Comparison of ENCODE assay signal across 34 mouse cellular contexts in genomic region chr4:138879808-138880207, GRCm38 (mm10). TPM values are rescaled to one million over a fixed set of nuclear protein-coding genes. Genes with fewer than 3 reads are reported as not detected.
DNase-seq lines count a peak whose midpoint lies in the region; ATAC-seq and TF ChIP-seq lines count a peak whose summit lies in the region.
"Had no signal": no experiment of that assay in that cellular context is flagged by ENCODE, and none has a peak within 500 bp of the region (broad histone marks: within the 10 kb centered on the region; RNA-seq: fewer than 3 reads in every experiment).

No protein-coding gene starts in this region.

- H3K27me3 ChIP-seq in hindbrain, embryonic 10.5 days (ENCODE audit: insufficient read depth, poor library complexity, severe bottlenecking): peaks cover 38% of the 10 kb centered on the region
- peaks cover 11% of the 10 kb centered on the region; the same call in 1 of the 2 replicates for H3K27me3 ChIP-seq in hindbrain, embryonic 12.5 days
- H3K27me3 ChIP-seq in myocyte (ENCODE audit: control insufficient read depth, insufficient read depth, insufficient read length): no peaks in the 10 kb centered on the region
- H3K27me3 ChIP-seq in forebrain, embryonic 12.5 days: peaks cover 19% of the 10 kb centered on the region; the same call in 1 of the 2 replicates
- H3K27me3 ChIP-seq: Patski had no signal

- no peak overlapping the region for H3K4me2 ChIP-seq in hindbrain, embryonic 12.5 days (replicated peaks)
- no peak overlapping the region for H3K4me2 ChIP-seq in myocyte (ENCODE audit: low read depth)
- no peak overlapping the region for H3K4me2 ChIP-seq in forebrain, embryonic 12.5 days
- H3K4me2 ChIP-seq: heart, embryonic 12.5 days; heart, embryonic 15.5 days; hindbrain, embryonic 15.5 days had no signal

- no peak for ATAC-seq in hindbrain, embryonic 12.5 days (ENCODE audit: low FRiP score)
- ATAC-seq in forebrain, embryonic 12.5 days (ENCODE audit: low FRiP score): no peak
- ATAC-seq: forebrain, embryonic 14.5 days; forebrain, postnatal 0 days; intestine, postnatal 0 days; Patski had no signal

- no peaks in the 10 kb centered on the region for H3K9me3 ChIP-seq in hindbrain, embryonic 10.5 days
- no peaks in the 10 kb centered on the region for H3K9me3 ChIP-seq in hindbrain, embryonic 12.5 days (replicated peaks)
- H3K9me3 ChIP-seq in forebrain, embryonic 12.5 days: no peaks in the 10 kb centered on the region
- H3K9me3 ChIP-seq: forebrain, embryonic 10.5 days; G1E; heart, embryonic 15.5 days; hindbrain, embryonic 15.5 days had no signal

- 90% methylated on average over 11 of the region's 11 CpGs for WGBS in hindbrain, embryonic 10.5 days
- 86% methylated on average over 11 of the region's 11 CpGs for WGBS in hindbrain, embryonic 12.5 days
- WGBS in forebrain, embryonic 12.5 days: 86% methylated on average over 11 of the region's 11 CpGs

- no peak for TF ChIP-seq POLR2A in myocyte (IDR thresholded peaks at IDR 0.05; ENCODE audit: insufficient read length, low read depth)

- H3K79me2 ChIP-seq in myocyte (ENCODE audit: control insufficient read depth, insufficient read depth): no peaks in the 10 kb centered on the region

- no peak overlapping the region for H3ac ChIP-seq in myocyte (ENCODE audit: control insufficient read depth, insufficient read length)

- no peak overlapping the region for H3K4me3 ChIP-seq in hindbrain, embryonic 10.5 days
- H3K4me3 ChIP-seq in hindbrain, embryonic 12.5 days: no peak overlapping the region
- H3K4me3 ChIP-seq in brown adipose tissue, adult 24 weeks (ENCODE audit: insufficient read depth, low read depth, low read length): no peak overlapping the region
- H3K4me3 ChIP-seq in myocyte: peak overlapping the region; percentile 3
- no peak overlapping the region for H3K4me3 ChIP-seq in forebrain, embryonic 12.5 days (replicated peaks)
- H3K4me3 ChIP-seq: forebrain, embryonic 10.5 days; heart, embryonic 12.5 days; heart, embryonic 15.5 days; hindbrain, embryonic 15.5 days had no signal

- DNase-seq in adrenal gland, postnatal 10 days: peak; percentile 46
- no peak for DNase-seq in adrenal gland, adult 8-10 months
- no peak for DNase-seq in hindbrain, embryonic 10.5 days (ENCODE audit: low spot score)
- DNase-seq in urinary bladder, adult 18-20 months (ENCODE audit: low spot score in 2 of 2): no peak
- DNase-seq: adrenal gland, adult 2 months; adrenal gland, postnatal 36 days; cerebellum, adult 11 months; cerebellum, adult 2 months; cerebellum, adult 9-11 months; cerebellum, postnatal 25 days; forebrain, postnatal 0 days; gastrocnemius, postnatal 36 days; heart, postnatal 10 days; heart, postnatal 36 days had no signal

- 0 out of 2 replicates have a peak overlapping the region, but pooled peaks have one; percentile 54 for H3K27ac ChIP-seq in hindbrain, embryonic 10.5 days
- no peak overlapping the region for H3K27ac ChIP-seq in hindbrain, embryonic 12.5 days
- H3K27ac ChIP-seq in brown adipose tissue, adult 24 weeks (replicated peaks; ENCODE audit: low read depth, low read length): peak overlapping the region; percentile 57
- no peak overlapping the region for H3K27ac ChIP-seq in forebrain, embryonic 12.5 days
- H3K27ac ChIP-seq: forebrain, embryonic 10.5 days; heart, embryonic 15.5 days; hindbrain, embryonic 15.5 days had no signal

- no peaks in the 10 kb centered on the region for H3K36me3 ChIP-seq in hindbrain, embryonic 10.5 days
- no peaks in the 10 kb centered on the region for H3K36me3 ChIP-seq in hindbrain, embryonic 12.5 days
- H3K36me3 ChIP-seq in myocyte (ENCODE audit: control insufficient read depth, insufficient read depth): no peaks in the 10 kb centered on the region
- no peaks in the 10 kb centered on the region for H3K36me3 ChIP-seq in forebrain, embryonic 12.5 days (replicated peaks)
- H3K36me3 ChIP-seq: forebrain, embryonic 10.5 days; G1E; heart, embryonic 12.5 days; heart, embryonic 15.5 days; hindbrain, embryonic 15.5 days had no signal

- no peak overlapping the region for H3K9ac ChIP-seq in hindbrain, embryonic 12.5 days
- H3K9ac ChIP-seq in forebrain, embryonic 12.5 days: no peak overlapping the region
- H3K9ac ChIP-seq: forebrain, postnatal 0 days; heart, embryonic 12.5 days; heart, embryonic 15.5 days; hindbrain, embryonic 15.5 days had no signal

- peaks cover 34% of the 10 kb centered on the region for H3K4me1 ChIP-seq in hindbrain, embryonic 10.5 days (replicated peaks)
- peaks cover 15% of the 10 kb centered on the region for H3K4me1 ChIP-seq in hindbrain, embryonic 12.5 days
- H3K4me1 ChIP-seq in brown adipose tissue, adult 24 weeks (ENCODE audit: control insufficient read depth, insufficient read depth, insufficient read length, low read length): peaks cover 16% of the 10 kb centered on the region; the same call in 1 of the 2 replicates
- H3K4me1 ChIP-seq in forebrain, embryonic 12.5 days: peaks cover 9% of the 10 kb centered on the region

TF ChIP-seq in myocyte, 11 proteins besides CTCF, POLR2A, EP300 and RAD21:
- TF ChIP-seq REST (IDR thresholded peaks at IDR 0.05; ENCODE audit: insufficient read depth, insufficient read length) (no peak), MYOG (IDR thresholded peaks at IDR 0.05; ENCODE audit: control insufficient read depth in 1 of 3, insufficient read depth in 1 of 3, insufficient read length in 2 of 3, low read depth in 2 of 3) (no peak), CEBPB (IDR thresholded peaks at IDR 0.05; ENCODE audit: insufficient read depth, poor library complexity, severe bottlenecking) (no peak), E2F4 (IDR thresholded peaks at IDR 0.05; ENCODE audit: insufficient read depth) (no peak), TCF3 (IDR thresholded peaks at IDR 0.05; ENCODE audit: insufficient read length, low read depth) (no peak), MYOD1 (IDR thresholded peaks at IDR 0.05; ENCODE audit: control insufficient read depth in 1 of 3, insufficient read length in 2 of 3, low read depth in 2 of 3) (no peak)

RNA-seq across cellular contexts. Expression of gene Pla2g2e, which starts 2.1 kb away (rescaled TPM):
- 1 to 10 TPM; 1.1 to 4.1 TPM for total RNA-seq in adrenal gland, postnatal 10 days (2021)
- 1 to 10 TPM in 2 of 4 experiments, under 1 TPM in 2; 0.46 to 2.9 (median 0.86) TPM for total RNA-seq in adrenal gland, adult 8-10 months (2022)
- not detected in 2 replicates for polyA plus RNA-seq in hindbrain, embryonic 10.5 days (2016; fragmentation: Nextera tagmentation; extraction: Ambion mirVana)
- polyA plus RNA-seq in hindbrain, embryonic 12.5 days (2016; fragmentation: Nextera tagmentation; extraction: Ambion mirVana): not detected in 2 replicates
- polyA plus RNA-seq in brown adipose tissue, adult 24 weeks (2012; ENCODE audit: insufficient read depth, insufficient read length, missing spikeins): 4.0 TPM in 1 of 2 replicates, not detected in the other
- 20.4 TPM for polyA plus RNA-seq in myocyte (2012; fragmentation: generic; extraction: Trizol)
- not detected in 2 replicates for polyA plus RNA-seq in forebrain, embryonic 12.5 days (2016; fragmentation: Nextera tagmentation; extraction: Ambion mirVana)
- total RNA-seq: common myeloid progenitor, adult 5-6 weeks; forebrain, postnatal 0 days; gastrocnemius, adult 8-10 months; gastrocnemius, postnatal 36 days; granulocyte monocyte progenitor cell, adult 5-6 weeks had no signal
- polyA plus RNA-seq: cerebellum, adult 2 months; forebrain, embryonic 10.5 days; forebrain, embryonic 14.5 days; forebrain, postnatal 0 days; frontal cortex, adult 2 months; heart, embryonic 12.5 days; heart, embryonic 15.5 days; hindbrain, embryonic 11.5 days; hindbrain, embryonic 15.5 days; intestine, embryonic 14.5 days; Patski had no signal

RNA-seq across cellular contexts. Expression of gene Gm13030, which starts 6.0 kb away (rescaled TPM):
- total RNA-seq in adrenal gland, postnatal 10 days (2021): not detected
- total RNA-seq in adrenal gland, adult 8-10 months (2022): not detected
- polyA plus RNA-seq in hindbrain, embryonic 10.5 days (2016; fragmentation: Nextera tagmentation; extraction: Ambion mirVana): not detected in 2 replicates
- polyA plus RNA-seq in hindbrain, embryonic 12.5 days (2016; fragmentation: Nextera tagmentation; extraction: Ambion mirVana): not detected in 2 replicates
- polyA plus RNA-seq in brown adipose tissue, adult 24 weeks (2012; ENCODE audit: insufficient read depth, insufficient read length, missing spikeins): not detected in 2 replicates
- not detected for polyA plus RNA-seq in myocyte (2012; fragmentation: generic; extraction: Trizol)
- polyA plus RNA-seq in forebrain, embryonic 12.5 days (2016; fragmentation: Nextera tagmentation; extraction: Ambion mirVana): not detected in 2 replicates
- total RNA-seq: adrenal gland, adult 2 months; adrenal gland, postnatal 36 days; common myeloid progenitor, adult 5-6 weeks; forebrain, postnatal 0 days; G1E; gastrocnemius, adult 8-10 months; gastrocnemius, postnatal 36 days; granulocyte monocyte progenitor cell, adult 5-6 weeks; heart, adult 8-10 months; heart, postnatal 10 days; heart, postnatal 36 days had no signal
- polyA plus RNA-seq: adrenal gland, adult 2 months; cerebellum, adult 2 months; embryonic facial prominence, embryonic 14.5 days; forebrain, embryonic 10.5 days; forebrain, embryonic 14.5 days; forebrain, postnatal 0 days; frontal cortex, adult 2 months; G1E; heart, embryonic 12.5 days; heart, embryonic 15.5 days; hindbrain, embryonic 11.5 days; hindbrain, embryonic 15.5 days; intestine, embryonic 14.5 days; intestine, postnatal 0 days; Patski had no signal

RNA-seq across cellular contexts. Expression of gene Pla2g5, which starts 16.5 kb away (rescaled TPM):
- total RNA-seq in adrenal gland, postnatal 10 days (2021): 10 to 100 TPM in 1 of 2 experiments, 1 to 10 TPM in 1; 9.8 to 15.0 TPM
- 10 to 100 TPM; 13.3 to 43.8 (median 24.8) TPM for total RNA-seq in adrenal gland, adult 8-10 months (2022)
- polyA plus RNA-seq in hindbrain, embryonic 10.5 days (2016; fragmentation: Nextera tagmentation; extraction: Ambion mirVana): 0.19 TPM in 1 of 2 replicates, not detected in the other
- not detected in 2 replicates for polyA plus RNA-seq in hindbrain, embryonic 12.5 days (2016; fragmentation: Nextera tagmentation; extraction: Ambion mirVana)
- 1.5 TPM in 1 of 2 replicates, not detected in the other for polyA plus RNA-seq in brown adipose tissue, adult 24 weeks (2012; ENCODE audit: insufficient read depth, insufficient read length, missing spikeins)
- polyA plus RNA-seq in myocyte (2012; fragmentation: generic; extraction: Trizol): 0.10 TPM
- 0.23 and 0.24 TPM in 2 replicates for polyA plus RNA-seq in forebrain, embryonic 12.5 days (2016; fragmentation: Nextera tagmentation; extraction: Ambion mirVana)
- total RNA-seq: common myeloid progenitor, adult 5-6 weeks; granulocyte monocyte progenitor cell, adult 5-6 weeks had no signal

RNA-seq across cellular contexts. Expression of gene Otud3, which starts 33.9 kb away (rescaled TPM):
- 1 to 10 TPM; 7.1 to 8.2 TPM for total RNA-seq in adrenal gland, postnatal 10 days (2021)
- total RNA-seq in adrenal gland, adult 8-10 months (2022): 10 to 100 TPM; 10.6 to 11.7 (median 11.3) TPM
- 2.4 and 3.0 TPM in 2 replicates for polyA plus RNA-seq in hindbrain, embryonic 10.5 days (2016; fragmentation: Nextera tagmentation; extraction: Ambion mirVana)
- polyA plus RNA-seq in hindbrain, embryonic 12.5 days (2016; fragmentation: Nextera tagmentation; extraction: Ambion mirVana): 3.3 and 4.0 TPM in 2 replicates
- polyA plus RNA-seq in brown adipose tissue, adult 24 weeks (2012; ENCODE audit: insufficient read depth, insufficient read length, missing spikeins): 4.5 and 5.2 TPM in 2 replicates
- polyA plus RNA-seq in myocyte (2012; fragmentation: generic; extraction: Trizol): 12.5 TPM
- 3.5 and 4.0 TPM in 2 replicates for polyA plus RNA-seq in forebrain, embryonic 12.5 days (2016; fragmentation: Nextera tagmentation; extraction: Ambion mirVana)

Comparison
In these comparisons a context has a peak if more than half of its experiments do, and no peak if none do; other contexts are left out.
1. H3K27ac ChIP-seq: peak in hindbrain, embryonic 10.5 days (single experiment) and brown adipose tissue, adult 24 weeks (single experiment); none in hindbrain, embryonic 12.5 days (single experiment) and forebrain, embryonic 12.5 days (single experiment).